Mouse (Mus musculus): ENCODE results near the gene Hyal2. TPM values are rescaled to one million over a fixed set of nuclear protein-coding genes. Genes with fewer than 3 reads are reported as not detected.

Gene Hyal2
- polyA plus RNA-seq, 1 experiment, result 39.8 TPM

GRCm38 (mm10) chr9:107566041-107566709 is 1.6 kb upstream of the Hyal2 start:
- Histone ChIP-seq H3K4me3 (ENCODE audit: control insufficient read depth, insufficient read depth, low read length) (no peak overlapping the region), H3K36me3 (ENCODE audit: control insufficient read depth, insufficient read depth, low read length) (peaks cover 8% of the 10 kb centered on the region), H3K4me1 (replicated peaks; ENCODE audit: control insufficient read depth, insufficient read depth, low read length) (peaks cover 34% of the 10 kb centered on the region), H3K27me3 (ENCODE audit: control insufficient read depth, insufficient read depth, low read length) (no peaks in the 10 kb centered on the region), H3K27ac (ENCODE audit: control insufficient read depth, insufficient read depth, low read length) (no peak overlapping the region)
- WGBS, result 71% methylated on average over 15 of the region's 15 CpGs
- peak; percentile 80 for DNase-seq
- TF ChIP-seq CTCF (IDR thresholded peaks at IDR 0.05; ENCODE audit: borderline replicate concordance, control insufficient read depth, extremely low read depth, insufficient read depth, low read length, poor library complexity) (peak; percentile 75; the same call in 1 of the 2 replicates), POLR2A (IDR thresholded peaks at IDR 0.05; ENCODE audit: control insufficient read depth, extremely low read depth, insufficient read depth, low read length, poor library complexity) (no peak)

GRCm38 (mm10) chr9:107566855-107567254 is 890 bp upstream of the Hyal2 start:
- no peak overlapping the region for H3K27ac ChIP-seq (ENCODE audit: control insufficient read depth, insufficient read depth, low read length)

GRCm38 (mm10) chr9:107568331-107569261 is 851 bp downstream of the Hyal2 start:
- peak overlapping the region; percentile 85 for H3K4me3 ChIP-seq (ENCODE audit: control insufficient read depth, insufficient read depth, low read length)
- no peak overlapping the region for H3K27ac ChIP-seq (ENCODE audit: control insufficient read depth, insufficient read depth, low read length)
- H3K4me1 ChIP-seq (replicated peaks; ENCODE audit: control insufficient read depth, insufficient read depth, low read length), result peaks cover 34% of the 10 kb centered on the region
- TF ChIP-seq CTCF (IDR thresholded peaks at IDR 0.05; ENCODE audit: borderline replicate concordance, control insufficient read depth, extremely low read depth, insufficient read depth, low read length, poor library complexity) (no peak), POLR2A (IDR thresholded peaks at IDR 0.05; ENCODE audit: control insufficient read depth, extremely low read depth, insufficient read depth, low read length, poor library complexity) (0 out of 2 replicates have a peak, but pooled peaks have one; percentile 4)
- WGBS, result 1% methylated on average over 41 of the region's 41 CpGs
- DNase-seq, result peak; percentile 81
- no peaks in the 10 kb centered on the region; the same call in 1 of the 2 replicates for H3K36me3 ChIP-seq (ENCODE audit: control insufficient read depth, insufficient read depth, low read length)
- H3K27me3 ChIP-seq (ENCODE audit: control insufficient read depth, insufficient read depth, low read length), result no peaks in the 10 kb centered on the region

More at GRCm38 (mm10) chr9:107566855-107567254, 890 bp upstream of the Hyal2 start:
- peaks cover 1% of the 10 kb centered on the region for H3K36me3 ChIP-seq (ENCODE audit: control insufficient read depth, insufficient read depth, low read length)
- TF ChIP-seq CTCF (IDR thresholded peaks at IDR 0.05; ENCODE audit: borderline replicate concordance, control insufficient read depth, extremely low read depth, insufficient read depth, low read length, poor library complexity) (no peak), POLR2A (IDR thresholded peaks at IDR 0.05; ENCODE audit: control insufficient read depth, extremely low read depth, insufficient read depth, low read length, poor library complexity) (no peak)
- H3K4me3 ChIP-seq (ENCODE audit: control insufficient read depth, insufficient read depth, low read length), result no peak overlapping the region
- whole genome bisulfite sequencing, result 94% methylated on average over 3 of the region's 3 CpGs
- DNase-seq, result no peak
- no peaks in the 10 kb centered on the region for H3K27me3 ChIP-seq (ENCODE audit: control insufficient read depth, insufficient read depth, low read length)
- peaks cover 34% of the 10 kb centered on the region for H3K4me1 ChIP-seq (replicated peaks; ENCODE audit: control insufficient read depth, insufficient read depth, low read length)

- WGBS, result under 1% methylated on average over 23 of the region's 23 CpGs
- H3K4me3 ChIP-seq (ENCODE audit: control insufficient read depth, insufficient read depth, low read length), result peak overlapping the region; percentile 85
- no peak for DNase-seq
- 0 out of 2 replicates have a peak, but pooled peaks have one; percentile 14 for TF ChIP-seq CTCF (IDR thresholded peaks at IDR 0.05; ENCODE audit: borderline replicate concordance, control insufficient read depth, extremely low read depth, insufficient read depth, low read length, poor library complexity)
- TF ChIP-seq POLR2A (IDR thresholded peaks at IDR 0.05; ENCODE audit: control insufficient read depth, extremely low read depth, insufficient read depth, low read length, poor library complexity), result no peak
- no peaks in the 10 kb centered on the region; the same call in 1 of the 2 replicates for H3K36me3 ChIP-seq (ENCODE audit: control insufficient read depth, insufficient read depth, low read length)
- peaks cover 29% of the 10 kb centered on the region for H3K4me1 ChIP-seq (replicated peaks; ENCODE audit: control insufficient read depth, insufficient read depth, low read length)
- no peak overlapping the region for H3K27ac ChIP-seq (ENCODE audit: control insufficient read depth, insufficient read depth, low read length)
- H3K27me3 ChIP-seq (ENCODE audit: control insufficient read depth, insufficient read depth, low read length), result no peaks in the 10 kb centered on the region
Measured at GRCm38 (mm10) chr9:107569270-107569669, 1.5 kb downstream of the Hyal2 start.

- Histone ChIP-seq H3K4me1 (replicated peaks; ENCODE audit: control insufficient read depth, insufficient read depth, low read length) (peaks cover 28% of the 10 kb centered on the region), H3K36me3 (ENCODE audit: control insufficient read depth, insufficient read depth, low read length) (no peaks in the 10 kb centered on the region; the same call in 1 of the 2 replicates), H3K27me3 (ENCODE audit: control insufficient read depth, insufficient read depth, low read length) (no peaks in the 10 kb centered on the region), H3K4me3 (ENCODE audit: control insufficient read depth, insufficient read depth, low read length) (peak overlapping the region; percentile 13; the same call in 1 of the 2 replicates), H3K27ac (ENCODE audit: control insufficient read depth, insufficient read depth, low read length) (no peak overlapping the region)
- DNase-seq, result no peak
- TF ChIP-seq POLR2A (IDR thresholded peaks at IDR 0.05; ENCODE audit: control insufficient read depth, extremely low read depth, insufficient read depth, low read length, poor library complexity) (no peak), CTCF (IDR thresholded peaks at IDR 0.05; ENCODE audit: borderline replicate concordance, control insufficient read depth, extremely low read depth, insufficient read depth, low read length, poor library complexity) (no peak)
- 80% methylated on average over 13 of the region's 13 CpGs for WGBS
Measured at GRCm38 (mm10) chr9:107570016-107570415, 2.3 kb downstream of the Hyal2 start.

GRCm38 (mm10) chr9:107570845-107571244 is 3.1 kb downstream of the Hyal2 start:
- WGBS, result 97% methylated on average over 21 of the region's 21 CpGs
- Histone ChIP-seq H3K4me1 (replicated peaks; ENCODE audit: control insufficient read depth, insufficient read depth, low read length) (peaks cover 22% of the 10 kb centered on the region), H3K27me3 (ENCODE audit: control insufficient read depth, insufficient read depth, low read length) (no peaks in the 10 kb centered on the region), H3K4me3 (ENCODE audit: control insufficient read depth, insufficient read depth, low read length) (no peak overlapping the region), H3K36me3 (ENCODE audit: control insufficient read depth, insufficient read depth, low read length) (no peaks in the 10 kb centered on the region), H3K27ac (ENCODE audit: control insufficient read depth, insufficient read depth, low read length) (no peak overlapping the region)
- no peak for DNase-seq
- TF ChIP-seq CTCF (IDR thresholded peaks at IDR 0.05; ENCODE audit: borderline replicate concordance, control insufficient read depth, extremely low read depth, insufficient read depth, low read length, poor library complexity) (no peak), POLR2A (IDR thresholded peaks at IDR 0.05; ENCODE audit: control insufficient read depth, extremely low read depth, insufficient read depth, low read length, poor library complexity) (no peak)

Measured in thymus, adult 2 months (tissue).